Comparison of ENCODE assay signal across 8 mouse cellular contexts in genomic region chr1:52727056-52727900, GRCm38 (mm10). TPM values are rescaled to one million over a fixed set of nuclear protein-coding genes. Genes with fewer than 3 reads are reported as not detected.
DNase-seq lines count a peak whose midpoint lies in the region; ATAC-seq lines count a peak whose summit lies in the region.

Gene Mfsd6, minus strand, starts transcription at chr1:52727462.

- peak; percentile 39 to 43 for DNase-seq in gastrocnemius, postnatal 36 days
- peak; percentile 48 to 60 for DNase-seq in left cerebral cortex, postnatal 25 days (ENCODE audit: low spot score in 2 of 2)
- peak; percentile 56 to 60 for DNase-seq in right cerebral cortex, postnatal 10 days (ENCODE audit: low spot score in 2 of 2)
- DNase-seq in urinary bladder, postnatal 36 days (ENCODE audit: low spot score in 2 of 2): peak; percentile 46 to 62

- intact Hi-C loops in gastrocnemius, postnatal 36 days (cut with DNase I): no loop called here
- intact Hi-C loops in left cerebral cortex, postnatal 25 days (cut with DNase I): loop anchor here (5.0 to 10.0 kb wide), 2 partner anchors 65 to 232 kb away; no protein-coding TSS in a partner anchor

- peak; percentile 64 for ATAC-seq in activated CD4-positive, CD25-positive, alpha-beta regulatory T cell, adult 4 months
- ATAC-seq in common myeloid progenitor, adult 5-6 weeks (replicated peaks; ENCODE audit: low read depth, poor library complexity, severe bottlenecking): no peak
- ATAC-seq in inflammation-experienced regulatory T-cells, adult 6 months: peak; percentile 68
- ATAC-seq in megakaryocyte progenitor cell, adult 5-6 weeks (replicated peaks; ENCODE audit: poor library complexity): peak; percentile 5; the same call in 1 of the 2 replicates

RNA-seq across cellular contexts. Expression of gene Mfsd6, which starts in this region (rescaled TPM):
- 1 to 10 TPM; 5.6 to 6.0 TPM for polyA plus RNA-seq in activated CD4-positive, CD25-positive, alpha-beta regulatory T cell, adult 4 months (2017; shearing (Covaris generic))
- 6.8 and 14.7 TPM in 2 replicates for total RNA-seq in common myeloid progenitor, adult 5-6 weeks (2017)
- 1 to 10 TPM; 5.8 to 6.5 TPM for total RNA-seq in gastrocnemius, postnatal 36 days (2021)
- 10 to 100 TPM in 1 of 3 experiments, 1 to 10 TPM in 2; 6.8 to 10.7 (median 7.2) TPM for polyA plus RNA-seq in inflammation-experienced regulatory T-cells, adult 6 months (2017; shearing (Covaris generic))
- 10 to 100 TPM; 72.4 to 74.4 TPM for total RNA-seq in left cerebral cortex, postnatal 25 days (2021)
- 5.4 and 6.2 TPM in 2 replicates for total RNA-seq in megakaryocyte progenitor cell, adult 5-6 weeks (2015)
- total RNA-seq in megakaryocyte progenitor cell, adult 5-6 weeks (2017): 3.5 and 5.0 TPM in 2 replicates
